Mouse (Mus musculus): ENCODE measurements around the gene Mbnl3. TPM values are rescaled to one million over a fixed set of nuclear protein-coding genes. Genes with fewer than 3 reads are reported as not detected.

Mbnl3 gene
- not detected for total RNA-seq (2021)
- long read RNA-seq = 0 reads

DNA sequence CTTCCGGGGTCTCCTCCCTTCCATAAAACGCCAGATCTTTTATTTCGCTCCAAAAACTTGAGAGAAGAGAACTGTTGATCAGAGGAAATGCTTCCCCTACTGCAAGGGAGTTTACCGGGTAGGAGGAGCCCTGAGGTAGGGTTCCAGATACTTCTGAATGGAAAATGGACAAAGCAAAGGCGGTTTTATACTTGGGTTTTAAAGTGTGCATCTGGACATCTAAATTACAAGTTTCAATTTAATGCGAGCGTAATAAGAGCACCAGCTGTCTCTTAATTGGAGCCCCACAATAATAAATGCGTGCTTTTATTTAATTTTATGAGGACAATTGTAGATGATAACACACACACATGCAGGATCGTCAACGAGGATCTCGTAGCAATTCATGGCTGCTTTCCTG lies at the start of gene Mbnl3:
Gene Mbnl3 (minus strand): TSS at position 101 of the 400 bp plus-strand sequence.
- DNase-seq (ENCODE audit: low spot score in 2 of 2) = no peak

GRCm38 (mm10) chrX:51205548-51206324 lies 596 bp downstream of the Mbnl3 start:
- DNase-seq (ENCODE audit: low spot score in 2 of 2) = no peak

GRCm38 (mm10) chrX:51204626-51205547 lies 1.4 kb downstream of the Mbnl3 start:
- DNase-seq (ENCODE audit: low spot score in 2 of 2) = no peak

DNA sequence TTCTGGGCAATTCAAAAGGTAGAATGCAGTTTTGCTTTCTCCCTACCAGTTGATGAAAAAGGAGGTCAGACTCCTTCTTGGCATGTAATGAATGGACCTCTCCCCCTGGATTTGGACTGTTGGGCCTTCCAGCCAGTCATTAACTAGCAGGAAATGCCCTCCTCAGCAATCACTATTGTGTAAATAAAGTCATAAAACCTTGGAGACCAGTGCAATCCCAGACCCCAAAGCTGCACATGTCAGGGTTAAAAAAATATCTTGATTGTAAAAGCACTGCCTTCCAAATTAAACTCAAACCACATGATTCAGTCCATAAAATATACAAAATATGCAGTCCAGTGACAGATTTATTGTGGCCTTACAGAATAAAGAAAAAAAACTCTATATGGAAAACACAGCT lies 9.3 kb downstream of the Mbnl3 start:
- DNase-seq (ENCODE audit: low spot score in 2 of 2) = no peak

- no peak for DNase-seq (ENCODE audit: low spot score in 2 of 2)
These were observed 34.4 kb downstream of the Mbnl3 start for GRCm38 (mm10) chrX:51171914-51172313.

DNA sequence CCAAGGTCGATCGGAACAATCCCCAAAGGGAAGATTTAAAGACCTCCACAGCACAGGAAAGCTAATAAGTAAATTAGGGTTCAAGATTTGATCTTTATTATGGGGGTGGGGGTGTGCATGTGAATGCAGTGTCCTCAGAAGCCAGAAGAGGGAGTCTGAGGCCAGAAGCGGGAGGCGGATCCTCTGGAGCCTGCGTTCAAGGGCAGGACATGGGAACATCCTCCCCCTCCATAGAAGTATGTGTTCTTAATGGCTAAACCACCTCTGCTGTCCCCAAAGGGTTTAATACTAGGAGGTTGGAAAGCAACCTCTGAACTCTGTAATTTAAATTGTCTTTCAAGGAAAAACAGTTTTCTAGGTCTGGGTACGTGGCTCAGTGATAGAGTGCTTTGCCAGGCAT lies 34.9 kb downstream of the Mbnl3 start:
- DNase-seq (ENCODE audit: low spot score in 2 of 2) = no peak

- DNase-seq (ENCODE audit: low spot score in 2 of 2) = no peak
These were observed 35.9 kb downstream of the Mbnl3 start for GRCm38 (mm10) chrX:51170404-51170803.

DNA sequence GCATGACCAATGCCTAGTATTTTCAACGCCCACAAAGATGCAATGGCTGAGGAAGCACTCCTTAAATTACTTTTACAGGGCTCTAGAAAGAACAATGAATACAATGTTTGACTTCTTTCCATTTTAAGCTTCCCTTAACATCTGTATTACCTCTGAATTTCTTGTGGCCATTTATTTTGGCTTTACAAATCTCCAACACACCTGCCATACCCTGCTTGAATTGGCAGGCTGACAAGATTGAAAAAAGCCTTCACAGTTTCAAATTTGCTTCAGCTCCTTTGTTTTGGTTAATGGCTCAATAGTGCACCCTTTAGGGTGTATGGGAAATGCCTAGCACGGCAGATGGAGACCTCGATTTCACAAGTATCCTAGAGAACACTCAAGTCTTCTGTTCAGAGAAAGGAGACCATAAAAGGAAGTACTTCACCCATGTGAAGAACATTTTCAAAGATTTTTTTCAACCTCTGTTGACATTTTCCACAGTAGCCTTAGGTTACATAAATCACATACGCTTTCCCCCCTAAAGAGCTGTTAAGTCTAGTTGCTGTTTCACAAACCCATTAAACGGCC lies 36.8 kb downstream of the Mbnl3 start:
- no peak for DNase-seq (ENCODE audit: low spot score in 2 of 2)

GRCm38 (mm10) chrX:51167976-51168375 lies 38.4 kb downstream of the Mbnl3 start:
- DNase-seq (ENCODE audit: low spot score in 2 of 2) = no peak

GRCm38 (mm10) chrX:51164766-51165165 lies 41.6 kb downstream of the Mbnl3 start:
- DNase-seq (ENCODE audit: low spot score in 2 of 2) = no peak

- no peak for DNase-seq (ENCODE audit: low spot score in 2 of 2)
These were observed 57.9 kb downstream of the Mbnl3 start for GRCm38 (mm10) chrX:51148436-51148835.

DNA sequence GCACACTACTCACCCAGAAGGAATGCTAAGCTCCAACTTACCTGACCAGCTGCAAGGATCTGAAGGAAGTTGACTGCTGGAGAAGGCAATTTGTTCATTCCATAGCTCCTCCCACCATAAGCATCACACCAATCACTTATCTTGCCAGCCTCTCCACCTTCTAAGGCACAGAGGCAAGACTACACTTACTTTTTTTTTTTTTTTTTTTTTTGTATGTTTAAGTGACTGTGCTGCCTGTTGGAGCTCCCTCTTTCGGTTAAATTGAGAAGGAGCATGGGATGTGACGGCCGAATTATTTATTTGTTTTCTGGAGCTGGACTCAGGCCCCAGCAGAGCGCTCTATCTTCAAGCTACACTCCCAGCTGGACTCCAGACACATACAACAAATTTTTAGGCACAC lies 60.0 kb downstream of the Mbnl3 start:
- peak in 1 of 2 experiments; percentile 20 for DNase-seq (ENCODE audit: low spot score in 2 of 2)

GRCm38 (mm10) chrX:51140055-51140454 lies 66.3 kb downstream of the Mbnl3 start:
- no peak for DNase-seq (ENCODE audit: low spot score in 2 of 2)

- DNase-seq (ENCODE audit: low spot score in 2 of 2) = peak in 1 of 2 experiments; percentile 1
These were observed 75.0 kb downstream of the Mbnl3 start for GRCm38 (mm10) chrX:51131325-51131724.

DNA sequence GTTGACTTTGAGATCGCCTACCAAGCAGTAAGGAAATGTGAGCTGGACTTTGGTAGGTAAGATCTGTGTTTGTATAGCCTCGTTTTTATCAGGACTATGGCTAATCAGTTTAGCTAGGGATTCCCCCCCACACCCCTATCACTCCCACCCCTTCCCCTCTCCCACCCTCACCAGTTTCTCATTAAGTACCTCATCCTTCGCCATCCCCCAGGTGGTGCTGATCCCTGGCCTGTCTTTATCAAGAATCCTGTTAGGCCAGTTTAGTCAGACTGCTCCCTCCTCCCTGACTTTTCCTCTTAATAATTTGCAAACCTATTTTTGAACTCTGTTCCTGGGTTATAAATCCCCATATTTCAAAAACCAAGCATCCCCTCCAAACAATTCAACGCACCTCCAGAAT lies 103.6 kb downstream of the Mbnl3 start:
- DNase-seq (ENCODE audit: low spot score in 2 of 2) = no peak

GRCm38 (mm10) chrX:51084972-51085371 lies 121.4 kb downstream of the Mbnl3 start:
- no peak for DNase-seq (ENCODE audit: low spot score in 2 of 2)

GRCm38 (mm10) chrX:51084211-51084610 lies 122.1 kb downstream of the Mbnl3 start:
- no peak for DNase-seq (ENCODE audit: low spot score in 2 of 2)

DNA sequence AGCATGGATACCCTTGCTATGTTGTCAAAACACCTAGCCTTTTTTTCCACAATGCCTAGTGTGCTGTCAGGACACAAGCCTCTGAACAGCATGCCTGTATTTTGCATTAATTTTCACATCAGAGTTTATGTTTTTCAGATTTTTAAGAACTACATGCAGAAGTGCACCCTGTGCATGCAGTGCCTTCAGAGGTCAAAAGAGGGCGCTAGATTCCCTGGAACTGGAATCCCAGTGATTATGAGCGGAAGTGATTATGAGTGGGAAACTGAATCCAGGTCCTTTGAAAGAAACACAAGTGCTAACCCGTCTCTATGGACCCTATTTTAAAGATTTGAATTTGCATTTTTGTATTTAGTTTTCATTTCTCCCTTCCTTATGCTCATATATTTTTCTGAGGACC lies 129.6 kb downstream of the Mbnl3 start:
- DNase-seq (ENCODE audit: low spot score in 2 of 2) = no peak
